Mouse (Mus musculus): ENCODE measurements around the gene Alk. TPM values are rescaled to one million over a fixed set of nuclear protein-coding genes. Genes with fewer than 3 reads are reported as not detected.

Gene Alk
- polyA plus RNA-seq, 1 experiment from 2014 or later, result 0.11 TPM

DNA sequence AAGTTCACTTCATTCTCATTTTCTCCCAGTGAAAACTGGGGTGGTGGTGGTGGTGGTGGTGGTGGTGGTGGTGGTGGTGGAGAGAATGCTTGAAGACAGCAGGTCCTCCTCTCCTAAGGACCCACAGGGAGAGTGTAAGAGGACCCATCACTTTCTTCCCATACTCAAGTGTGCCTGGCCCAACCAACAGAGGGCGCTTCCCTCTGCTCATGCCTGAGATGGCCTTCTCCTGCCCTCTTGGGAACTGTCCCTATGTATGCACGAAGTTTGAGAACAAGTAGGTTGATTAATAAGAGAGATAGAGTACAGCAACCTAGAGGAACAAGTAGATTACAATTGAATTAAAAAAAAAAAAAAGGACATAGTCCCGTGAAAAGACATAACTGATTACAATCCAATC, 695.3 kb downstream of the Alk start:
- Histone ChIP-seq H3K4me1 (ENCODE audit: control insufficient read depth, insufficient read depth, low read length) (no peaks in the 10 kb centered on the region), H3K27ac (ENCODE audit: low read depth, low read length) (no peak overlapping the region), H3K4me2 (replicated peaks; ENCODE audit: low read depth, low read length) (no peak overlapping the region), H3K27me3 (ENCODE audit: control insufficient read depth, insufficient read depth, low read length) (no peaks in the 10 kb centered on the region), H3K9me3 (ENCODE audit: control insufficient read depth, low read length) (no peaks in the 10 kb centered on the region), H3K9ac (ENCODE audit: low read depth, low read length) (no peak overlapping the region), H3K36me3 (ENCODE audit: control insufficient read depth, insufficient read depth, low read length) (no peaks in the 10 kb centered on the region), H3K4me3 (ENCODE audit: low read length) (no peak overlapping the region)
- 52% methylated on average over 3 of the region's 3 CpGs for WGBS
- ATAC-seq (ENCODE audit: low FRiP score, low TSS enrichment), result no peak

DNA sequence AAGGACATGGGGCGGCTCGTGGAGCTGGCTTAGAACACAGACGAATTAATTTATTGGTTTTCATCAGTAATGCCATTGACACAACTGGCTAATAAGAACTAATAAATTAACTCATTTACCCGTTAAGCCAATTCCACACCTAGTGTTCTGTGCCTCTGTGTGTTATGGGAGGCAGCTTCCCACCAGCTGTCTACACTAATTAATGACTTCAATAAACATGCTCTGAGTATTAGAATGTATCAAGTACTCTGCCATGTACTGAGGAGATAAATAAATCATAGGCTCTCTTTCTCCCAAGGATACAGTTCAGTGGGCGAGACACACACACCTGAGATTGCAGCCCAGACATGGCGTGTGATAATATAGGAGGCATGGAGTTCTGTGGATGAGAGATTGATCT, 723.1 kb downstream of the Alk start:
- Histone ChIP-seq H3K27ac (ENCODE audit: low read depth, low read length) (no peak overlapping the region), H3K9me3 (ENCODE audit: control insufficient read depth, low read length) (peaks cover 3% of the 10 kb centered on the region; the same call in 1 of the 2 replicates), H3K4me2 (replicated peaks; ENCODE audit: low read depth, low read length) (no peak overlapping the region), H3K9ac (ENCODE audit: low read depth, low read length) (no peak overlapping the region), H3K4me3 (ENCODE audit: low read length) (no peak overlapping the region), H3K4me1 (ENCODE audit: control insufficient read depth, insufficient read depth, low read length) (no peaks in the 10 kb centered on the region), H3K36me3 (ENCODE audit: control insufficient read depth, insufficient read depth, low read length) (no peaks in the 10 kb centered on the region), H3K27me3 (ENCODE audit: control insufficient read depth, insufficient read depth, low read length) (no peaks in the 10 kb centered on the region)
- 46% methylated on average over 6 of the region's 6 CpGs for WGBS
- peak; percentile 71; the same call in 1 of the 2 replicates for ATAC-seq (ENCODE audit: low FRiP score, low TSS enrichment)

DNA sequence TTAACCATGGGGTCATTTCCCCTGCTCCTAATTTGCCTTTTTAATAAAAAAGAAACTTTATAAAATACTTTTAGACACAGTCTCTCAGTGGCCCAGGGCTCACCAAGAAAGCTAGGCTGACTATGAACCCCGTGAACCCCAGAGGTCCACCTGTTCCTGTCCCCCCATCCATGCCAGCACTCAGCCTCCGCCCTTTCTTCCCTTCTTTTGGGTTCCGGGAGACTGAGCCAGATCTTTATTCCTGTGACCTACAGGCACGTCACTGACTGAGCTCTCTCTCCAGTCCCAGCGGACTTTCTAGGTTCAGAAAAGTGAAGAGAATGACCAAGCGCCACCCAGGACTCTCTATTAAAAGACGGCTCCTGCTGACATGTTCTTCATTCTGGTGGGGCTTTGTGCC, 728.9 kb downstream of the Alk start:
- no peak for ATAC-seq (ENCODE audit: low FRiP score, low TSS enrichment)
- no peak overlapping the region for H3K9ac ChIP-seq (ENCODE audit: low read depth, low read length)
- no peak overlapping the region for H3K27ac ChIP-seq (ENCODE audit: low read depth, low read length)
- 81% methylated on average over 7 of the region's 7 CpGs for WGBS
- H3K9me3 ChIP-seq (ENCODE audit: control insufficient read depth, low read length), result no peaks in the 10 kb centered on the region
- no peaks in the 10 kb centered on the region for H3K27me3 ChIP-seq (ENCODE audit: control insufficient read depth, insufficient read depth, low read length)
- no peaks in the 10 kb centered on the region for H3K36me3 ChIP-seq (ENCODE audit: control insufficient read depth, insufficient read depth, low read length)
- no peak overlapping the region for H3K4me2 ChIP-seq (replicated peaks; ENCODE audit: low read depth, low read length)
- H3K4me3 ChIP-seq (ENCODE audit: low read length), result no peak overlapping the region
- no peaks in the 10 kb centered on the region for H3K4me1 ChIP-seq (ENCODE audit: control insufficient read depth, insufficient read depth, low read length)

DNA sequence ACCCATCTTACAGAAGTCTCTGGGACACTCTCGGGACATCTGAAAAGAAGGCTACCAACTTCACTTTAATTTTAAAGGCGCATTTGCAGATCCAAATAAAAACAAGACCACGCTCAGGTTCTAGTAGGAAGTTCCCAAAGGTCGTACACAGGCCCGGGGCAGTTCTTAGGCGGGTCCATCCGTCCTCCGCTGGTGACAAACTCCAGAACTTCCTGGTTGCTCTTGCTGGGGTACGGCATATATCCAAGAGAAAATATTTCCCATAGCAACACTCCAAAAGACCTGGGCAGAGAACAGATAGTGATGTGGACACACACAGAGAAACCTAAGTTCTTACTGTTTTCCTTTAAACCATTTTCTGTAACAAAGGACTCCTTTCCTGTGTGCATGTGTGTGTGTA, 729.6 kb downstream of the Alk start:
- Histone ChIP-seq H3K36me3 (ENCODE audit: control insufficient read depth, insufficient read depth, low read length) (no peaks in the 10 kb centered on the region), H3K4me3 (ENCODE audit: low read length) (no peak overlapping the region), H3K4me2 (replicated peaks; ENCODE audit: low read depth, low read length) (no peak overlapping the region), H3K27ac (ENCODE audit: low read depth, low read length) (no peak overlapping the region), H3K4me1 (ENCODE audit: control insufficient read depth, insufficient read depth, low read length) (no peaks in the 10 kb centered on the region), H3K27me3 (ENCODE audit: control insufficient read depth, insufficient read depth, low read length) (no peaks in the 10 kb centered on the region), H3K9me3 (ENCODE audit: control insufficient read depth, low read length) (no peaks in the 10 kb centered on the region), H3K9ac (ENCODE audit: low read depth, low read length) (no peak overlapping the region)
- ATAC-seq (ENCODE audit: low FRiP score, low TSS enrichment), result no peak
- WGBS, result 89% methylated on average over 9 of the region's 9 CpGs

DNA sequence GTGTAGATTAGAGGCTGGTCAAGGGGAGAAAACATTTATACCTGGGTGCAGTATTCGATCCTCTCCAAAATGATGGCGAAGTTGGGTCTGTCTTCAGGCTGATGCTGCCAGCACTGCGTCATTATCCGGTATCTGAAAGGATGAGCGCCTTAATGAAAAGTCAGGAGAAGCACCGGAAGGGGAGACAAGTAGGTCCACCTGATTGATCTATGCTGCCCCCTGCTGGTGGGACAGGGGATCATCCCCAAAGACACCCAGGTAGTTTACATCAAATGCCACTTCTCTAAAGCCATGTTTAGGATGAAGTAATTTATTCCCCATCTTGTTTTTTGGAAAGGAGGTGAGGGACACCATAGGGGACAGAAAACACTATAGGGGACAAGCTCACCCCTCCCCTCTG, 730.4 kb downstream of the Alk start:
- no peaks in the 10 kb centered on the region for H3K27me3 ChIP-seq (ENCODE audit: control insufficient read depth, insufficient read depth, low read length)
- H3K9me3 ChIP-seq (ENCODE audit: control insufficient read depth, low read length), result no peaks in the 10 kb centered on the region
- H3K4me1 ChIP-seq (ENCODE audit: control insufficient read depth, insufficient read depth, low read length), result no peaks in the 10 kb centered on the region
- H3K36me3 ChIP-seq (ENCODE audit: control insufficient read depth, insufficient read depth, low read length), result no peaks in the 10 kb centered on the region
- no peak for ATAC-seq (ENCODE audit: low FRiP score, low TSS enrichment)
- no peak overlapping the region for H3K9ac ChIP-seq (ENCODE audit: low read depth, low read length)
- 41% methylated on average over 6 of the region's 6 CpGs for WGBS
- no peak overlapping the region for H3K27ac ChIP-seq (ENCODE audit: low read depth, low read length)
- no peak overlapping the region for H3K4me2 ChIP-seq (replicated peaks; ENCODE audit: low read depth, low read length)
- no peak overlapping the region for H3K4me3 ChIP-seq (ENCODE audit: low read length)

DNA sequence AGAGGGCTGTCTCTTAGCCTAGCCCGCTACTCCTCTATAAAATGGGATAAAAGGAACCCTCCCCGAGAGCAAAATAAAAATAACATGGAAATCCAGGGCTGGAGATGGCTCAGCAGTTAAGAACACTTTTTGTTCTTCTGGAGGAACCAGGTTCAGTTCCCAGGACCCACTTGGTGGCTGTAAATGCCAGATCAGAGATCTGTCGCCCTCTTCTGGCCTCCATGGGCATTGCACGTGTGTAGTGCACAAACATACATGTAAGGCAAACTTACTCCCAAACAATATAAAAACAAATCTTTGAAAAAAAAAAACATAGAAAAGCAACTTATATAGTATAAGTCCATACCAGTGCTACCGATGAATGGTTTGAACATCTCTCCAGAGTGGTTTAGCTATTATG, 731.5 kb downstream of the Alk start:
- H3K9me3 ChIP-seq (ENCODE audit: control insufficient read depth, low read length), result no peaks in the 10 kb centered on the region
- no peak overlapping the region for H3K4me2 ChIP-seq (replicated peaks; ENCODE audit: low read depth, low read length)
- no peak for ATAC-seq (ENCODE audit: low FRiP score, low TSS enrichment)
- no peaks in the 10 kb centered on the region for H3K36me3 ChIP-seq (ENCODE audit: control insufficient read depth, insufficient read depth, low read length)
- no peaks in the 10 kb centered on the region for H3K4me1 ChIP-seq (ENCODE audit: control insufficient read depth, insufficient read depth, low read length)
- WGBS, result 71% methylated on average over 5 of the region's 5 CpGs
- no peaks in the 10 kb centered on the region for H3K27me3 ChIP-seq (ENCODE audit: control insufficient read depth, insufficient read depth, low read length)
- no peak overlapping the region for H3K9ac ChIP-seq (ENCODE audit: low read depth, low read length)
- no peak overlapping the region for H3K4me3 ChIP-seq (ENCODE audit: low read length)
- no peak overlapping the region for H3K27ac ChIP-seq (ENCODE audit: low read depth, low read length)

DNA sequence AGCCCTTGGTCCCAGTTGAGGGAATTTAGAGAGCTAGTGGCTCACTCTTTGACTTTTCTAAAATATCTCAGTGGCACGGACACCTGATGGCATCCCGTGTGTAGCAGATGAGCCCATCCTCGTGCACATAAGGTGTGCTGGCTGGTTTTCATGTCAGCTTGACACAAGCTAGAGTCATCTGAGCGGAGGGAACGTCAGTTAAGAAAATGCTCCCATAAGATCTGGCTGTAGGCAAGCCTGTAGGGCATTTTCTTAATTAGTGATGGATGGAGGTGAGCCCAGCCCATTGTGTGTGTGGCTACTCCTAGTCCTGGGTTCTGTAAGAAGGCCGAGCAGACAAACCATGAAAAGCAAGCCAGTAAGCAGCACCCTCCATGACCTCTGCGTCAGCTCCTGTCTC, 732.4 kb downstream of the Alk start:
- H3K4me1 ChIP-seq (ENCODE audit: control insufficient read depth, insufficient read depth, low read length), result no peaks in the 10 kb centered on the region
- H3K9me3 ChIP-seq (ENCODE audit: control insufficient read depth, low read length), result no peaks in the 10 kb centered on the region
- H3K27me3 ChIP-seq (ENCODE audit: control insufficient read depth, insufficient read depth, low read length), result no peaks in the 10 kb centered on the region
- 61% methylated on average over 7 of the region's 7 CpGs for WGBS
- H3K4me3 ChIP-seq (ENCODE audit: low read length), result no peak overlapping the region
- no peak overlapping the region for H3K27ac ChIP-seq (ENCODE audit: low read depth, low read length)
- H3K9ac ChIP-seq (ENCODE audit: low read depth, low read length), result no peak overlapping the region
- no peak for ATAC-seq (ENCODE audit: low FRiP score, low TSS enrichment)
- no peak overlapping the region for H3K4me2 ChIP-seq (replicated peaks; ENCODE audit: low read depth, low read length)
- H3K36me3 ChIP-seq (ENCODE audit: control insufficient read depth, insufficient read depth, low read length), result no peaks in the 10 kb centered on the region

DNA sequence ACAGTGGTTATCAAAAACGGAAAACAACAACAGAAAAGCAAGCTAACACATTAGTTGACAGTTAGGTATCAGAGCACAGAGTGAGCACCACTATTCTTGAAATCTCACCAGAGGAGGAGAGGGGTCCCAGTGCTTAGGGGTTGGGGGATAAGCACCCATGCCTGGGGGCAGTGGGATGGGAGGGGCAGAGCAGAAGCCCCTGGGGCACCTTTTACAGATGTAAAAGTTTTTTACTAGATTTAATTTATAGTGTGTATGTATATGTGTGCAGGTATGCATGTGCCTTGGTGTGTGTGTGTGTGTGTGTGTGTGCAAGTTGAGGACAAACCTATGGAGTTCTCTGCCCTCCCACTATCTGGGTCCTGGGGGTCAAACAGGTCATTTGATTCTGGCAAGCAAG, 733.8 kb downstream of the Alk start:
- Histone ChIP-seq H3K9me3 (ENCODE audit: control insufficient read depth, low read length) (no peaks in the 10 kb centered on the region), H3K36me3 (ENCODE audit: control insufficient read depth, insufficient read depth, low read length) (no peaks in the 10 kb centered on the region), H3K27ac (ENCODE audit: low read depth, low read length) (no peak overlapping the region), H3K4me1 (ENCODE audit: control insufficient read depth, insufficient read depth, low read length) (no peaks in the 10 kb centered on the region), H3K27me3 (ENCODE audit: control insufficient read depth, insufficient read depth, low read length) (no peaks in the 10 kb centered on the region), H3K4me3 (ENCODE audit: low read length) (no peak overlapping the region), H3K9ac (ENCODE audit: low read depth, low read length) (no peak overlapping the region), H3K4me2 (replicated peaks; ENCODE audit: low read depth, low read length) (no peak overlapping the region)
- 95% methylated on average over 1 of the region's 1 CpGs for WGBS
- ATAC-seq (ENCODE audit: low FRiP score, low TSS enrichment), result no peak

DNA sequence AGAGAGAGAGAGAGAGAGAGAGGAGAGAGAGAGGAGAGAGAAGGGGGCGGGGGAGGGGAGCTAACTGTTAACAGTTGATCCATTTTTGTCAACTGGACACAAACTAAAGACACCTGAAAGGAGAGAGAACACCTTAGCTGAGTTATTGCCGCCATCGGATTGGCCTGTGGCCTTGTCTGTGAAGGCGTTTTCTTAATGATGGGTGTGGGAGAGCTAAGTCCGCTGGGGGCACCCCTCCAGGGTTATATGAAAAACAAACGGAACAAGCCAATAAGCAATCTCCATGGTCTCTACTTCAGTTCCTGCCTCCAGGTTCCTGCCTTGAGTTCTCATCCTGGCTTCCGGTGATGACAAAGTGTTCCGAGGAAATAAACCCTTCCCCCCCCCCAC, 734.2 kb downstream of the Alk start:
- H3K4me2 ChIP-seq (replicated peaks; ENCODE audit: low read depth, low read length), result no peak overlapping the region
- WGBS, result 85% methylated on average over 8 of the region's 8 CpGs
- H3K4me1 ChIP-seq (ENCODE audit: control insufficient read depth, insufficient read depth, low read length), result 0 out of 2 replicates have a peak, but pooled peaks cover 2% of the 10 kb centered on the region
- H3K27ac ChIP-seq (ENCODE audit: low read depth, low read length), result no peak overlapping the region
- no peak overlapping the region for H3K4me3 ChIP-seq (ENCODE audit: low read length)
- no peaks in the 10 kb centered on the region for H3K27me3 ChIP-seq (ENCODE audit: control insufficient read depth, insufficient read depth, low read length)
- H3K9ac ChIP-seq (ENCODE audit: low read depth, low read length), result no peak overlapping the region
- H3K9me3 ChIP-seq (ENCODE audit: control insufficient read depth, low read length), result no peaks in the 10 kb centered on the region
- ATAC-seq (ENCODE audit: low FRiP score, low TSS enrichment), result no peak
- H3K36me3 ChIP-seq (ENCODE audit: control insufficient read depth, insufficient read depth, low read length), result no peaks in the 10 kb centered on the region
